Mouse (Mus musculus) intestine, embryonic 16.5 days (tissue): ENCODE results near the gene Gne. TPM values are rescaled to one million over a fixed set of nuclear protein-coding genes. Genes with fewer than 3 reads are reported as not detected.

Source experiments
- ATAC-seq: fragments of 200-750 bp; cut with Nextera tagmentation; 2 replicates; pipeline ENCODE4 v1.8.0; 2017; ENCODE audit warnings: moderate TSS enrichment, moderate library complexity
- H3K27ac ChIP-seq: fragments of 300-500 bp; sonication (generic); 2 replicates; pipeline ENCODE4 v1.5.1; 2014; ENCODE audit warnings: mild to moderate bottlenecking, low read length
- H3K27me3 ChIP-seq: fragments of 300-500 bp; sonication (generic); replicated peaks from 2 replicates; pipeline ENCODE4 v1.6.1; 2014; ENCODE audit warnings: low read length, control low read depth, mixed read lengths; ENCODE audit not compliant: control insufficient read depth, insufficient read depth
- H3K36me3 ChIP-seq: fragments of 300-500 bp; sonication (generic); 2 replicates; pipeline ENCODE4 v1.6.1; 2014; ENCODE audit warnings: low read length, control low read depth; ENCODE audit not compliant: control insufficient read depth, insufficient read depth
- H3K4me1 ChIP-seq: fragments of 300-500 bp; sonication (generic); 2 replicates; pipeline ENCODE4 v1.6.1; 2014; ENCODE audit warnings: low read length, control low read depth, mixed read lengths; ENCODE audit not compliant: control insufficient read depth, insufficient read depth
- H3K4me2 ChIP-seq: fragments of 300-500 bp; sonication (generic); 2 replicates; pipeline ENCODE4 v1.6.1; 2014; ENCODE audit warnings: low read depth, low read length, control low read depth
- H3K4me3 ChIP-seq: fragments of 300-500 bp; sonication (generic); 2 replicates; pipeline ENCODE4 v1.5.1; 2014; ENCODE audit warnings: mild to moderate bottlenecking, low read length
- H3K9ac ChIP-seq: fragments of 300-500 bp; sonication (generic); 2 replicates; pipeline ENCODE4 v1.6.1; 2014; ENCODE audit warnings: low read depth, low read length
- H3K9me3 ChIP-seq: fragments of 300-500 bp; sonication (generic); 2 replicates; pipeline ENCODE4 v1.6.1; 2016; ENCODE audit warnings: low read length, control low read depth; ENCODE audit not compliant: control insufficient read depth
- WGBS: fragments of 180-500 bp; shearing (Covaris S2); extraction: QIAGEN DNeasy Blood & Tissue Kit; methylation state at CpG from one replicate; pipeline ENCODE4 v1.1.7; 2014; 5-methylcytosine and 5-hydroxymethylcytosine counted together
- polyA plus RNA-seq: library from polyadenylated mRNA; unstranded; fragments of >200 nt; fragmentation: Nextera tagmentation; extraction: Ambion mirVana; gene quantifications from 2 replicates; pipeline ENCODE4 v1.2.1, GENCODE M21; 2015

The Gne gene
- polyA plus RNA-seq, 1 experiment from 2014 or later: 57.2 TPM

DNA sequence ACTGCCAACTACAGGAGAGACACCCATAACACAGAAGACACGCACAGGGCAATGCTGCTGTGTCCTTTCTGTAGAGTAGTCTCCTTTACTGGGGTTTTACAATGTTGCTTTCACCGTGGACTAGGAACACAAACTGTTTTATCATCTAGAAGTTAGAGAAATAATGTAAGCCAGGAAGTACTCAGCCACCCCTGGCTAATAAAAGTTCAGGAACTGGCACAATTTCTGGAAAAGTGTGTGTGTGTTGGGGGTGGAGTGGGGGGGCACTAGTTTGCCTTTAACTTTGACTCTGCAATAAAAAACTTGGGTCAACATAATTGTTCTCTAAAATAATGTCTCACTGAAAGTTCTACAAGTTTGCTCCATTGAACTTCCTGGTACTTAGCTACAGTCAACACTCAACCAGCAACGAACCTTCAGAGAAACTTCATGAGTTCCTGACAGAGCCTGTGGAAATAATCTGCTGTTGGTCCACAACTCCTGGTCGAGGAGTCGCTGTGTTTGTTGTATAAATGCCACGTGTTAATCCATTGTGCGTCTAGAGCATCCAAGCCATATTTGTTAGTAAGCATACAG lies 5.5 kb downstream of the Gne start:
- H3K9ac ChIP-seq: no peak overlapping the region
- 66% methylated on average over 7 of the region's 7 CpGs for whole genome bisulfite sequencing
- H3K4me3 ChIP-seq: no peak overlapping the region
- H3K27me3 ChIP-seq: no peaks in the 10 kb centered on the region
- no peaks in the 10 kb centered on the region for H3K9me3 ChIP-seq
- H3K36me3 ChIP-seq: no peaks in the 10 kb centered on the region
- H3K27ac ChIP-seq: peak overlapping the region; percentile 61; the same call in 1 of the 2 replicates
- ATAC-seq: peak; percentile 59; the same call in 1 of the 2 replicates
- no peaks in the 10 kb centered on the region for H3K4me1 ChIP-seq
- no peak overlapping the region for H3K4me2 ChIP-seq

DNA sequence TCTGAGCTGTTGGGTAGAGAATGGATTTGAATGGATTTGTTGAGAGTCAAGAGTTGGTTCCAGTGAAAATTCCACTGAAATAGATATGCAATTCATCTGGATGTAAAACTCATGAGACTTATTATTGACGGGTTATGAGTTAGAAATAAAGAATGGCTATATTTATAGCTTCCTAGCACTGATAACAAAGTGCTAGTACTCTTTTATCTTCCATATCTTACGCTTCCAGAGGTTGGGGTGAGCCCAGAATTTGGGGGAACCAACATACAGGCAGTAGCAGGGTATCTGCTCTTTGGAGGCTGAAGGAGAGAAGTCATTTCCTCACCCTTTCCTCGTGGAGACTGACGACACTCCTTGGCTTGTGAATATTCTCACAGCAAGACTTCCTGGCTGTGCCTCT lies 9.6 kb downstream of the Gne start:
- H3K4me3 ChIP-seq: no peak overlapping the region
- 72% methylated on average over 4 of the region's 4 CpGs for WGBS
- H3K36me3 ChIP-seq: no peaks in the 10 kb centered on the region
- ATAC-seq: no peak
- no peak overlapping the region for H3K4me2 ChIP-seq
- H3K9ac ChIP-seq: no peak overlapping the region
- no peak overlapping the region for H3K27ac ChIP-seq
- no peaks in the 10 kb centered on the region for H3K27me3 ChIP-seq
- H3K4me1 ChIP-seq: peaks cover 15% of the 10 kb centered on the region
- no peaks in the 10 kb centered on the region for H3K9me3 ChIP-seq

DNA sequence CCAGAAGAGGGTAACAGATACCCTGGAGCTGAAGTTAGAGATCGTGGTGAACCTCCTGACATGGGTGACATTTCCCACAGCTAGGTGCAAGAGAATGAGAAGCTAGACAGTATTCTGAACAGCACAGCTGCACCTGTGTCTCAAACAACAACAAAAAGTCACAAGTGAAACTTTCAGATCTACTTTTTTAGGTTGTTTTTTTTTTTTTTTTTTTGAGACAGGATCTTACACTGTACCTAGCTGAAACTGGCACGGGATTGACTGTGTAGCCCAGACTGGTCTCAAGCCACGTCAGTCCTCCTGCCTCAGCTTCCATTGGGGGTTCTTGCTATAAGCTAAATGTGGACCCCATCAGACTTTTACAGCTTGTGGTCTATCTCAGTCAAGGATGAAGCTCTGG lies 10.2 kb downstream of the Gne start:
- Histone ChIP-seq H3K36me3 (no peaks in the 10 kb centered on the region), H3K9ac (no peak overlapping the region), H3K4me3 (no peak overlapping the region), H3K27ac (no peak overlapping the region), H3K4me2 (0 out of 2 replicates have a peak overlapping the region, but pooled peaks have one; percentile 3), H3K27me3 (no peaks in the 10 kb centered on the region), H3K9me3 (no peaks in the 10 kb centered on the region), H3K4me1 (peaks cover 15% of the 10 kb centered on the region)
- 79% methylated on average over 3 of the region's 3 CpGs for WGBS
- ATAC-seq: no peak

DNA sequence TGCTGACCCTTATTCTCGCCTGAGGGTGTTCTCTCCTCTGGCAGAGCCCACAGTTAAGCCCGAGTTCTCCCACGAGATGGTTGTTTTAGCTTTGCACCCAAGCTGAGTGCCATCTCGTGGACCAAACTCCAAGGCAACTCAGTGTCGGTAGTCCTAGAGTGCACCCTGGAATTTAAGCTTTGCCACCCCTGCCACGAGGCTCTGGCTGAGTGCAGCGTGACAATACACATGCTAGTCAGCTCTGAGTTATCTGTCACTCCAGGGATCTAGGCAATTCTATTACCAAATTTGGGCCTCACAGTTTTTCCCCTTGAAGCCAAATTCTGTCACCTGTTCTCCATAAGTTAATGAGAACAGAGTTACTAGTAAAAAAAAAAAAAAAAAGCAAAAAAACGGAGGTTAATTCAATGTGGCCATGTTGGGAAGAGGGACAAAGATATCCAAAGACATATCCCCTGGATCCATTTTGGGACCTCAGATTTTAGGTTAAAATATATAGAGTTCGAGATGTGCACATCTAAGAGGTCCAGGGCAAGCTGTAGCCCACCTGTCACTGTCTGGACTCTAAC lies 11.0 kb downstream of the Gne start:
- no peaks in the 10 kb centered on the region for H3K9me3 ChIP-seq
- H3K36me3 ChIP-seq: no peaks in the 10 kb centered on the region
- peaks cover 15% of the 10 kb centered on the region for H3K4me1 ChIP-seq
- peak overlapping the region; percentile 85 for H3K9ac ChIP-seq
- peak overlapping the region; percentile 83 for H3K27ac ChIP-seq
- H3K4me3 ChIP-seq: peak overlapping the region; percentile 75
- no peaks in the 10 kb centered on the region for H3K27me3 ChIP-seq
- ATAC-seq: peak; percentile 54
- H3K4me2 ChIP-seq: peak overlapping the region; percentile 67
- 8% methylated on average over 9 of the region's 9 CpGs for whole genome bisulfite sequencing

DNA sequence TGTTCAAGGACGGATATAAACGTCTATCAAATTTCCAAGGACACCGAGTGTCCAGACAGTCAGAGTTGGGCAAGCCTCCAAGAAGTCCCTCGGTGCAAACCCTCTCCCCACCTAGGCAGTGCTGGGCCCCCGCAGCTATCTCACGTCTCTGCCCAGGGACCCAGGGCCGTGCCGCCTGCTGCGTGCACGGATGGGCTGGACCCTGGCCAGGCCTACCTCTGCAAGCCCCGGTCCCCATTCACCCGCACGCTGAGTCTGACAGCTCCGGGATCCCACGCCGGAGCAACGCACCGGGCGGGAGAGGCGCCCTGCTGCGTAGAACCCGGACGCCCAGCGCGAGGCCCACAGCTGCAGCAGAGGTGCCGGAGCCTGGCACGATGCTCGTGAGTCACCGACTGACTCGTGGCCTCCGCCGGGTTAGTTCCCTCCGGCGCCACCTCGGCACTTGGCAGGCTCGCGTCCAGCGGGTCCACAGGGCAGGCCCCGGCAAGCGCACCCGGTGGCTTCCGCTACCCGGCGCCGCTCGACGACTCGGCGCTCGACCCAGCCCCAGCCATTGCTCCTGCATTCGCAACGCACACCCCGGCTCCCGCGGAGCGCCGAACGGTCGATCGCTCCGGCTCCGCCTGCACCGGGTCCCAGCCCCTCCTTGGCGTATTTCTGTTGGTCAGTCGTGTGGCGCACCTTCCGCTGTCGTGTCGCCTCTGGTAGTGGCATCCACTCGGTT lies 11.7 kb downstream of the Gne start:
- H3K9ac ChIP-seq: peak overlapping the region; percentile 85
- peaks cover 19% of the 10 kb centered on the region for H3K4me1 ChIP-seq
- H3K4me2 ChIP-seq: peak overlapping the region; percentile 67
- no peaks in the 10 kb centered on the region for H3K27me3 ChIP-seq
- under 1% methylated on average over 65 of the region's 70 CpGs for WGBS
- peak overlapping the region; percentile 75 for H3K4me3 ChIP-seq
- peak overlapping the region; percentile 83 for H3K27ac ChIP-seq
- ATAC-seq: peak; percentile 92
- H3K36me3 ChIP-seq: no peaks in the 10 kb centered on the region
- no peaks in the 10 kb centered on the region for H3K9me3 ChIP-seq

DNA sequence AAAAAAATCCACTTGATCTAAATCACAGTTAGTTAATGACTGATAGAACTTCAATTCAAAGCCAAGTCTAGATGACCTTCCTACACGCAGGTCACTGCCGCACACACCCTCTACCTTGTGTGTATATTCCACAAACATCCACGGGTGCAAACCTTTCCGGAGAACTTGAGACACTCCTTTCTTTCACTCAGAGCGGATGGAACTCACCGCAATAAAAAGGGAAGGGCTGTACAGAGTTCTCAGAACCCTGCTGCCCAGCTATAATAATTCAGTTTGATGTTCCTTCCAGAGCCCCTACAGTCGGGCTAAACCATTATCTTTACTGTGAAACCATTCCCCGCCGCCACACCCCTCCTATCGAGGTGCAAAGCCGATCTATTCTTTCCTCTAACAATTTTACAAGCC lies 12.2 kb downstream of the Gne start:
- Histone ChIP-seq H3K4me1 (peaks cover 22% of the 10 kb centered on the region), H3K4me2 (peak overlapping the region; percentile 67), H3K27me3 (no peaks in the 10 kb centered on the region), H3K36me3 (no peaks in the 10 kb centered on the region), H3K27ac (peak overlapping the region; percentile 83), H3K9me3 (no peaks in the 10 kb centered on the region), H3K9ac (peak overlapping the region; percentile 85), H3K4me3 (peak overlapping the region; percentile 75)
- peak; percentile 72 for ATAC-seq
- 6% methylated on average over 11 of the region's 11 CpGs for WGBS

DNA sequence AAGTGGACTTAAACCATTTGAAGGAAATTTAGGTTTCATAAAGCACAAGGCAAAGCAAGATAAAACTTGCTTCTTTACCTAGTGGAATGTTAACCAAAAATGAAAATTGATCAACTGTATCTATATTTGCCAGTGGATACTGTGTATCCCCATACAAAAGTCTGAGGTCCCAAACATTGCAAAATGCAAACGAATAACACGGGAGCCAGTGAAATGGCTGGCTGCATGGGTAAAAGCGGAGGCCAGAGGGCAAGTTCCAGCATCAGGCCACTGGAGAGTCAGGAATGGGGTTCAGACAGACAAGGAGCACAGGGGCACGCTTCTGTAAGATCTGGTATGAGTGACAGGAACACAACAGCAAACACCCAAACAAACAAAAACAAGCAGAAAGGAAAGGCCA lies 13.3 kb downstream of the Gne start:
- Histone ChIP-seq H3K4me3 (peak overlapping the region; percentile 75), H3K27ac (peak overlapping the region; percentile 83), H3K9ac (peak overlapping the region; percentile 85; the same call in 1 of the 2 replicates)

DNA sequence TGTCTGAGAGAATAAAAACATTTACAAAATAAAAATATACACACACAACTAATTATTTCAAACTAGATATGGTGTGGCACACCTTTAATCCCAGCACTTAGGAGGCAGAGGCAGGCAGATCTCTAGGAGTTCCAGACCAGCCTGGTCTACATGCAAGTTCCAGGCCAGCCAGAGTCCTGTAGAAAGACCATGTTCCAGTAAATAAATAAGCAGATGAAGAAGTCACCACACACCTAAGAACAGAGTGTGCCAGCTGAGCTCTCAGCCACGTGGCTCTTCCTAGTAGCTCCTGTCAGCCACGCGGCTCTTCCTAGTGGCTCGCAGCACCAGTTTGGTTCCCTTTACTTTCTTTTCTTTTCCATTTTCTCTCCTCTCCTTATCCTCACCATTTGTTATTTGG lies 14.6 kb downstream of the Gne start:
- H3K27me3 ChIP-seq: no peaks in the 10 kb centered on the region
- whole genome bisulfite sequencing: 96% methylated on average over 4 of the region's 4 CpGs
- ATAC-seq: no peak
- H3K9ac ChIP-seq: no peak overlapping the region
- H3K4me1 ChIP-seq: peaks cover 26% of the 10 kb centered on the region
- no peak overlapping the region for H3K4me3 ChIP-seq
- H3K27ac ChIP-seq: no peak overlapping the region
- no peaks in the 10 kb centered on the region for H3K9me3 ChIP-seq
- H3K4me2 ChIP-seq: no peak overlapping the region
- H3K36me3 ChIP-seq: no peaks in the 10 kb centered on the region

More for the DNA sequence above, 13.3 kb downstream of the Gne start:
- Histone ChIP-seq H3K27me3 (no peaks in the 10 kb centered on the region), H3K9me3 (no peaks in the 10 kb centered on the region), H3K4me2 (peak overlapping the region; percentile 67), H3K36me3 (no peaks in the 10 kb centered on the region), H3K4me1 (peaks cover 26% of the 10 kb centered on the region)
- no peak for ATAC-seq
- 69% methylated on average over 4 of the region's 4 CpGs for WGBS

DNA sequence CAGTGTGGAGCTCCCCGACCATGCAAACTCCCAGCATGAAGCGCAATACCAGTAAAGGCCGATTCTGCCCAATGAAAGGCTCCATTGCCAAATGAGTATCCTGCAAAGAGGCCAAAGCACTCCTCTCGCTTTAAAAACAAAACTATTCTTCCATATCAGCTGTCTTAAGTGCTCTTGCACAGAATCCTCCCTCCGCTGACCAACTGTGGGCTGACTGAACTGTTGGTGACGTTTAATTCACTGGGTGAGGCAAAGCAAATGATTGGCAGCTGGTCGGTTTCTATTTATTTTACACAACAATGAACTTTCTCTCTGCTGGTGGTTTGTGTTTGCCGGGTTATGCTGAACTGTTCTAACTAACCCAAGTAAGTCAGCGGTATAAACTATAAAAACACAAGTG lies 15.2 kb downstream of the Gne start:
- no peak for ATAC-seq
- Histone ChIP-seq H3K9me3 (no peaks in the 10 kb centered on the region), H3K4me2 (no peak overlapping the region), H3K4me3 (no peak overlapping the region), H3K4me1 (peaks cover 26% of the 10 kb centered on the region), H3K36me3 (no peaks in the 10 kb centered on the region), H3K27me3 (no peaks in the 10 kb centered on the region), H3K9ac (no peak overlapping the region), H3K27ac (peak overlapping the region; percentile 59; the same call in 1 of the 2 replicates)
- WGBS: 54% methylated on average over 9 of the region's 9 CpGs
